Mouse (Mus musculus): ENCODE data around the gene Pipox.

DNA sequence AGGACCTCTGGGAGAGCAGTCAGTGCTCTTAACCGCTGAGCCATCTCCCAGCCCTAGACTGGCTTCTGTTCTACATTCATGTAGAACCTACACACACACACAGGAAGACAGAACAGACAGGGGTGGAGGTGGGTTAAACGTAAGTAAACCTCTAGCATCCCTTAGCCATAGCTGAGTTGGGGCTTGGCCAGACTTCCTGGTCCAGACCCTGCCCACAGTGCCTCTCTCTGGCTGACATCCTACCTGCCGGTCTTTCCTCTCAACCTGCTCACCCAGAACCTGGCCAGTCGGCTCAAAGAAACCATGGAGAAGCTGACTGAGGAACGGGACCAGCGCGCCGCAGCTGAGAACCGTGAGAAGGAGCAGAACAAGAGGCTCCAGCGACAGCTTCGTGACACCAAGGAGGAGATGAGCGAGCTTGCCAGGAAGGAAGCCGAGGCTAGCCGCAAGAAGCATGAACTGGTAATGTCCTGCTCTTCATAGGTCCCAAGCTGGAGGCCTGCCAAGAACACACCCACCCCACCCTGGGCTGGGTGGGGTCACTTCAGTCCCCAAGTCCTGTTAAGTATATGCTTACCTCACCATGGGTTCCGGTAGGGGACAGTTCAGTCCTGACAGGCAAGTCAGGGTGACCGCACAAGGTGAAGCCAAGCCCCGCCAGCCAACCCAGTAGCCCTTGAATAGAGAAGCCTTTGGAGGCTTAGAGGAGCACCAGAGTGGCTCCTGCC is 40.8 kb downstream of the Pipox start:
- TF ChIP-seq CTCF (IDR thresholded peaks at IDR 0.05; ENCODE audit: extremely low read depth, insufficient read depth, low read length) (no peak), POLR2A (IDR thresholded peaks at IDR 0.05; ENCODE audit: extremely low read depth, insufficient read depth, low read length) (no peak)
